Mouse (Mus musculus) liver, adult 2 months (tissue): ENCODE results near the gene Atp5d. TPM values are rescaled to one million over a fixed set of nuclear protein-coding genes. Genes with fewer than 3 reads are reported as not detected.

Experiments
- DNase-seq: peaks from one replicate; pipeline ENCODE4 v3.0.0-alpha.2; 2011; ENCODE audit warnings: low read depth, low spot score; ENCODE audit errors: extremely low read depth
- H3K27ac ChIP-seq: fragments of 200-500 bp; replicated peaks from 2 replicates; pipeline ENCODE4 v1.5.1; 2012; ENCODE audit warnings: low read depth, mild to moderate bottlenecking, control low read depth, inconsistent platforms, low read length; ENCODE audit not compliant: insufficient read depth
- H3K27me3 ChIP-seq: fragments of 200-500 bp; 2 replicates; pipeline ENCODE4 v1.6.1; 2012; ENCODE audit warnings: mild to moderate bottlenecking, moderate library complexity, low read length, inconsistent platforms; ENCODE audit not compliant: control insufficient read depth, insufficient read depth
- H3K36me3 ChIP-seq: fragments of 200-500 bp; 2 replicates; pipeline ENCODE4 v1.6.1; 2012; ENCODE audit warnings: low read length, inconsistent platforms; ENCODE audit not compliant: control insufficient read depth, insufficient read depth
- H3K4me1 ChIP-seq: fragments of 200-500 bp; 2 replicates; pipeline ENCODE4 v1.6.1; 2011; ENCODE audit warnings: low read length; ENCODE audit not compliant: control insufficient read depth, insufficient read depth
- H3K4me3 ChIP-seq: fragments of 200-500 bp; 2 replicates; pipeline ENCODE4 v1.5.1; 2011; ENCODE audit warnings: low read depth, mild to moderate bottlenecking, control low read depth, low read length, moderate library complexity; ENCODE audit not compliant: insufficient read depth
- H3K79me2 ChIP-seq: fragments of 200-500 bp; 2 replicates; pipeline ENCODE4 v1.6.1; 2012; ENCODE audit warnings: inconsistent platforms, mild to moderate bottlenecking, low read length, moderate library complexity; ENCODE audit not compliant: control insufficient read depth, insufficient read depth
- H3K9ac ChIP-seq: fragments of 200-500 bp; 2 replicates; pipeline ENCODE4 v1.6.1; 2012; ENCODE audit warnings: low read depth, mild to moderate bottlenecking, control low read depth, inconsistent platforms, low read length
- CTCF ChIP-seq: fragments of 200-500 bp; IDR thresholded peaks from 2 replicates; pipeline ENCODE4 v1.5.1; 2011; ENCODE audit warnings: low read depth, low read length, control low read depth
- POLR2A ChIP-seq: fragments of 200-500 bp; IDR thresholded peaks from 2 replicates; pipeline ENCODE4 v1.6.1; 2011; ENCODE audit warnings: low read length, control low read depth; ENCODE audit not compliant: insufficient read depth; ENCODE audit errors: extremely low read depth
- WGBS: fragments of 180-500 bp; shearing (Covaris S2); methylation state at CpG from one replicate; pipeline ENCODE4 v1.1.7; 2018; 5-methylcytosine and 5-hydroxymethylcytosine counted together
- polyA plus RNA-seq: library from polyadenylated mRNA; depleted of rRNA; stranded (reverse); fragments of >200 nt; gene quantifications from 2 replicates; pipeline ENCODE4 v1.2.3, GENCODE M21; 2012
- total RNA-seq: library from RNA; depleted of rRNA; stranded (reverse); fragments of >200 nt; gene quantifications from 2 replicates; pipeline ENCODE4 v1.2.3, GENCODE M21; 2014

Gene Atp5d
- total and polyA plus RNA-seq, 2 experiments: 144 to 1,387 TPM

DNA sequence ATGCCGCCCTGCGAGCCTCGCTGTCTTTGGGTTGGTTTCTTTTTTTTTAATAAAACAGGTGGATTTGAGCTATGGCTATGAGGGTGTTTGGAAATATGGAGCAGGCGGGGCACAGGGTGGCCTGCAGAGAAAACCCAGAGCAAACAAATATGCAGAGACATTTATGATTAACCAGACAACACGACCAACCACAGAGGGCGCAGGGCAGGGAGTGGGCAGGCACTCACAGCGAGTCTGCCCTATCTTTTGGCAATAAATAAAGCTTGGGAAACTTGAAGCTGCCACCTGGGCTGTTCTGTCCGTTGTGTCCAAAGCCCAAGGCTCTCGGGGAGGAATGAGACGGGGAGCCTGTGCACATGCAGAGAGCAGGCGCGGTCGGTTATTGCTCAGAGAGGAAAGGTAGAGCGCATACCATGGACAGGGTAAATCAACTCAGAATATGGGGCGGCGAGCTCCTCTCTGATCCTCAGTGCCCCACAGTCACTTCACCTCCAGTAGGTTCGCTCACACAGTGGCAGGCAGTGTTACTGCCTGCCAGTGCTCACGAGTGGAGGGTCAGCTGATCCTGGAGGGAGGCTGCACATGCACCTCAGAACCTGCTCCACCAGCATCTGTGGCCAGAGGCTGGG lies 7.9 kb upstream of the Atp5d start:
- H3K79me2 ChIP-seq: peaks cover 7% of the 10 kb centered on the region
- DNase-seq: peak; percentile 95
- peaks cover 23% of the 10 kb centered on the region for H3K4me1 ChIP-seq
- WGBS: 29% methylated on average over 18 of the region's 18 CpGs
- H3K27me3 ChIP-seq: no peaks in the 10 kb centered on the region
- H3K27ac ChIP-seq: peak overlapping the region; percentile 84
- H3K4me3 ChIP-seq: peak overlapping the region; percentile 8; the same call in 1 of the 2 replicates
- H3K36me3 ChIP-seq: peaks cover 5% of the 10 kb centered on the region; the same call in 1 of the 2 replicates
- H3K9ac ChIP-seq: peak overlapping the region; percentile 45
- TF ChIP-seq POLR2A (0 out of 2 replicates have a peak, but pooled peaks have one; percentile 19), CTCF (peak; percentile 29; the same call in 1 of the 2 replicates)

- Histone ChIP-seq H3K4me1 (peaks cover 25% of the 10 kb centered on the region), H3K79me2 (peaks cover 7% of the 10 kb centered on the region), H3K9ac (no peak overlapping the region), H3K36me3 (peaks cover 3% of the 10 kb centered on the region; the same call in 1 of the 2 replicates), H3K27ac (peak overlapping the region; percentile 76; the same call in 1 of the 2 replicates), H3K27me3 (no peaks in the 10 kb centered on the region), H3K4me3 (no peak overlapping the region)
- no peak for TF ChIP-seq CTCF
- no peak for TF ChIP-seq POLR2A
- no peak for DNase-seq
- 74% methylated on average over 55 of the region's 55 CpGs for WGBS
Observed at GRCm38 (mm10) chr10:80131316-80131951, 7.0 kb upstream of the Atp5d start.

GRCm38 (mm10) chr10:80131952-80132350 lies 6.5 kb upstream of the Atp5d start:
- no peaks in the 10 kb centered on the region for H3K27me3 ChIP-seq
- H3K4me3 ChIP-seq: no peak overlapping the region
- WGBS: 90% methylated on average over 27 of the region's 27 CpGs
- peaks cover 3% of the 10 kb centered on the region; the same call in 1 of the 2 replicates for H3K36me3 ChIP-seq
- DNase-seq: no peak
- peaks cover 28% of the 10 kb centered on the region for H3K4me1 ChIP-seq
- no peak for TF ChIP-seq POLR2A
- no peak for TF ChIP-seq CTCF
- no peak overlapping the region for H3K9ac ChIP-seq
- peaks cover 7% of the 10 kb centered on the region for H3K79me2 ChIP-seq
- no peak overlapping the region for H3K27ac ChIP-seq

DNA sequence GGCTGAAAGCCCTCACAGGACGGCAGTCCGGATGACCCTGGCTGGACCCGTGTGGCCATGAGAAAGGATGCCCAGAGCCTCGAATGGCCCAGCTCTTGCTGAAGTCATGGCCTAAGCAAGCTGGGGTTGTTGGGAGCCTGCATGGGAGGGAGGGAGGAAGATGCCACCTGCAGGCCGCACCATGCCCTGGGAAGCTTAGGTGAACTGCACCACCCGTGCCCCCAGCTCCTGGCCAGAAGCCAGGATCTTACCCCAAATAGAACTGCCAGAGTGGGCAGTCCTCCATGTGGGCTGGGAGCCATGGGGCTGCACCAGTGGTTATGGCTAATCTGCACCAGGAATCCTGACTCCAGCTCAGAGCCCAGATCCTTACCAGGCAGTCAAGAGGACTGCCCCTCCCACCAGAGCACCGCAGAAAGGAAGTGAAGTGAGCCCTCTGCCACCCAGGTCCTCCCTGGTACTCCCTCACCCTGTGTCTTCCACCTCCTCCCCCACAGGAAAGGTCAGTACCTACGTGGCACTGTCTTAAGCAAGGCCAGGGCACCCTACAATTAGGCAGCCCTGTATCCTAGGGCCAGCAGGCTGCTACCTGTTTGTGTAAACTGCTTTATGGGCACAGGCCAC lies 5.1 kb upstream of the Atp5d start:
- TF ChIP-seq CTCF (peak; percentile 44), POLR2A (no peak)
- Histone ChIP-seq H3K27me3 (no peaks in the 10 kb centered on the region), H3K79me2 (peaks cover 7% of the 10 kb centered on the region; the same call in 1 of the 2 replicates), H3K27ac (no peak overlapping the region), H3K4me3 (no peak overlapping the region), H3K4me1 (peaks cover 36% of the 10 kb centered on the region), H3K36me3 (no peaks in the 10 kb centered on the region; the same call in 1 of the 2 replicates), H3K9ac (no peak overlapping the region)
- DNase-seq: no peak
- 39% methylated on average over 8 of the region's 8 CpGs for WGBS

DNA sequence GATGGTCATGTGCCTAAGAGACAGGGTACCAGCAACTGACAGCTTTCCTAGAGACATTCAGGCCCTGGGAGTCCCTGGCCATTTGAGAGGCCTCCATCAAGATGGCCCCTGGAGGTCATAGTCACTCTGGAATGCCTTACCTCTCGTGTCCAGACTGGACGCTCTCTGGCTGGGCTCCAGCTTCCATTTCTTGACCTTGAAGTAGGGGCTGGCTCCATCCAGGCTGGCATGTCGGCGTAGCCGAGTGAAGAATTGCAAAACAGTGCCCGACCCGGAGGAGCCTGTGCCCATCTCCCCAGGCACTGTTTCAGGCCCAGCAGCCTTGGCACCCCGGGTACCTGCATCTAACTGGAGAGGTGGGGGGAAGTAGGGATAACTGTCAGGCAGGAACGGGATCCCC lies 4.0 kb upstream of the Atp5d start:
- peaks cover 7% of the 10 kb centered on the region; the same call in 1 of the 2 replicates for H3K79me2 ChIP-seq
- TF ChIP-seq CTCF (no peak), POLR2A (no peak)
- H3K9ac ChIP-seq: no peak overlapping the region
- no peaks in the 10 kb centered on the region for H3K36me3 ChIP-seq
- H3K27me3 ChIP-seq: no peaks in the 10 kb centered on the region
- no peak overlapping the region for H3K4me3 ChIP-seq
- 86% methylated on average over 9 of the region's 9 CpGs for WGBS
- H3K4me1 ChIP-seq: peaks cover 31% of the 10 kb centered on the region
- no peak for DNase-seq
- no peak overlapping the region for H3K27ac ChIP-seq
